Mouse (Mus musculus) kidney, adult 2 months (tissue): ENCODE measurements around the gene Mrpl51. TPM values are rescaled to one million over a fixed set of nuclear protein-coding genes. Genes with fewer than 3 reads are reported as not detected.

ENCODE experiments used
- DNase-seq: peaks from one replicate; pipeline ENCODE4 v3.0.0; 2021
- H3K27ac ChIP-seq: fragments of 200-500 bp; 2 replicates; pipeline ENCODE4 v1.5.1; 2012; ENCODE audit warnings: low read depth, low read length, control low read depth, inconsistent platforms; ENCODE audit not compliant: insufficient read depth
- H3K27me3 ChIP-seq: fragments of 200-500 bp; replicated peaks from 2 replicates; pipeline ENCODE4 v1.6.1; 2012; ENCODE audit warnings: mild to moderate bottlenecking, moderate library complexity, low read length, inconsistent platforms; ENCODE audit not compliant: control insufficient read depth, insufficient read depth
- H3K36me3 ChIP-seq: fragments of 200-500 bp; 2 replicates; pipeline ENCODE4 v1.6.1; 2012; ENCODE audit warnings: mild to moderate bottlenecking, moderate library complexity, low read length, inconsistent platforms; ENCODE audit not compliant: control insufficient read depth, insufficient read depth
- H3K4me1 ChIP-seq: fragments of 200-500 bp; 2 replicates; pipeline ENCODE4 v1.6.1; 2011; ENCODE audit warnings: low read length; ENCODE audit not compliant: control insufficient read depth, insufficient read depth
- H3K4me3 ChIP-seq: fragments of 200-500 bp; 2 replicates; pipeline ENCODE4 v1.5.1; 2011; ENCODE audit warnings: mild to moderate bottlenecking, low read depth, low read length, control low read depth; ENCODE audit not compliant: insufficient read depth
- CTCF ChIP-seq: fragments of 200-500 bp; conservative IDR thresholded peaks from 2 replicates; pipeline ENCODE4 v1.5.1; 2011; ENCODE audit warnings: low read depth, mild to moderate bottlenecking, control low read depth, low read length, moderate library complexity, mixed read lengths; ENCODE audit not compliant: insufficient read depth, insufficient read length
- POLR2A ChIP-seq: fragments of 200-500 bp; IDR thresholded peaks from one replicate; pipeline ENCODE4 v1.6.1; 2011; ENCODE audit warnings: low read depth, low read length, control low read depth
- WGBS: fragments of 180-500 bp; shearing (Covaris S2); methylation state at CpG from one replicate; pipeline ENCODE4 v1.1.7; 2018; 5-methylcytosine and 5-hydroxymethylcytosine counted together
- polyA plus RNA-seq: library from polyadenylated mRNA; depleted of rRNA; stranded (reverse); fragments of >200 nt; gene quantifications from 2 replicates; pipeline ENCODE4 v1.2.3, GENCODE M21; 2012

The Mrpl51 gene
- polyA plus RNA-seq, 1 experiment, result 110 TPM

- Histone ChIP-seq H3K27ac (peak overlapping the region; percentile 44), H3K4me3 (peak overlapping the region; percentile 16; the same call in 1 of the 2 replicates), H3K4me1 (peaks cover 29% of the 10 kb centered on the region), H3K27me3 (no peaks in the 10 kb centered on the region), H3K36me3 (no peaks in the 10 kb centered on the region)
- no peak for TF ChIP-seq CTCF
- no peak for TF ChIP-seq POLR2A
- DNase-seq, result peak; percentile 61
- 42% methylated on average over 4 of the region's 4 CpGs for WGBS
Observed at GRCm38 (mm10) chr6:125146797-125147196, 44.8 kb upstream of the Mrpl51 start.

- Histone ChIP-seq H3K4me1 (peaks cover 29% of the 10 kb centered on the region), H3K27ac (peak overlapping the region; percentile 44)
Observed at GRCm38 (mm10) chr6:125147329-125147728, 44.3 kb upstream of the Mrpl51 start.

GRCm38 (mm10) chr6:125148251-125148925, 43.2 kb upstream of the Mrpl51 start:
- TF ChIP-seq POLR2A (no peak), CTCF (no peak)
- Histone ChIP-seq H3K4me1 (peaks cover 29% of the 10 kb centered on the region), H3K36me3 (no peaks in the 10 kb centered on the region), H3K4me3 (no peak overlapping the region), H3K27me3 (no peaks in the 10 kb centered on the region), H3K27ac (peak overlapping the region; percentile 48)
- peak; percentile 40 for DNase-seq
- whole genome bisulfite sequencing, result 27% methylated on average over 18 of the region's 18 CpGs

More at GRCm38 (mm10) chr6:125147329-125147728, 44.3 kb upstream of the Mrpl51 start:
- H3K36me3 ChIP-seq, result no peaks in the 10 kb centered on the region
- H3K27me3 ChIP-seq, result no peaks in the 10 kb centered on the region
- H3K4me3 ChIP-seq, result peak overlapping the region; percentile 16; the same call in 1 of the 2 replicates
- 52% methylated on average over 10 of the region's 10 CpGs for WGBS
- DNase-seq, result no peak
- TF ChIP-seq CTCF (no peak), POLR2A (no peak)

- DNase-seq, result peak; percentile 79
- 24% methylated on average over 16 of the region's 16 CpGs for WGBS
- H3K27me3 ChIP-seq, result no peaks in the 10 kb centered on the region
- H3K4me1 ChIP-seq, result peaks cover 27% of the 10 kb centered on the region
- TF ChIP-seq CTCF (no peak), POLR2A (no peak)
- peak overlapping the region; percentile 48; the same call in 1 of the 2 replicates for H3K27ac ChIP-seq
- H3K4me3 ChIP-seq, result no peak overlapping the region
- no peaks in the 10 kb centered on the region for H3K36me3 ChIP-seq
Observed at GRCm38 (mm10) chr6:125148926-125149568, 42.6 kb upstream of the Mrpl51 start.

GRCm38 (mm10) chr6:125149569-125149950, 42.0 kb upstream of the Mrpl51 start:
- Histone ChIP-seq H3K27ac (peak overlapping the region; percentile 43; the same call in 1 of the 2 replicates), H3K4me1 (peaks cover 23% of the 10 kb centered on the region), H3K36me3 (no peaks in the 10 kb centered on the region), H3K4me3 (no peak overlapping the region), H3K27me3 (no peaks in the 10 kb centered on the region)
- no peak for DNase-seq
- 48% methylated on average over 7 of the region's 7 CpGs for WGBS
- no peak for TF ChIP-seq POLR2A
- TF ChIP-seq CTCF, result no peak

- H3K36me3 ChIP-seq, result no peaks in the 10 kb centered on the region
- no peak overlapping the region for H3K27ac ChIP-seq
- peaks cover 16% of the 10 kb centered on the region for H3K4me1 ChIP-seq
- H3K27me3 ChIP-seq, result no peaks in the 10 kb centered on the region
- no peak overlapping the region for H3K4me3 ChIP-seq
- DNase-seq, result no peak
- no peak for TF ChIP-seq CTCF
- no peak for TF ChIP-seq POLR2A
- 81% methylated on average over 22 of the region's 22 CpGs for WGBS
Observed at GRCm38 (mm10) chr6:125152212-125153017, 39.2 kb upstream of the Mrpl51 start.
